Mouse (Mus musculus): Measurements from ENCODE around the gene Gm10775.

The Gm10775 gene

GRCm38 (mm10) chr13:65259239-65259638 is at the start of gene Gm10775:
Gm10775 (plus strand) TSS chr13:65259539.
- DNase-seq: no peak

DNA sequence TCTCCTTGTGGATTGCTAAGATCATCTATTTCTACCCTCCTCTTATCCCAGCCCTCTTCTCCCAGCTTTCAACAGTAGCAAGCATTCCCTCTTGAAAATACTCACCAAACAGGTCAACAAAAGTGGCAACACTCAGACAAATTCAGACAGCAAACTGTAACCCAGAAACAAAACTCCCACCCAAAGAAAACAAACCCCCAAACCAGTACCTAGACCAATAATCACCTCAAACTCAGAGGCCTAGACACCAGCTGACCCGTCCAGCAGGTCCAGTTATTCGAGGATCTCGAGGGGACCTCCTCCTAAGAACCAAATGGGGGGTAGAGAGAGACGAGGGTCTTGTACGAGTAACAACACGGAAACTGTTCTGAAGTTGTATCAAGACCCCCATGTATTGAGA is 33.4 kb upstream of the Gm10775 start:
- DNase-seq: no peak

- no peak for DNase-seq
Measured at GRCm38 (mm10) chr13:65226657-65227056, 32.7 kb upstream of the Gm10775 start.

GRCm38 (mm10) chr13:65237211-65237610 is 22.1 kb upstream of the Gm10775 start:
- DNase-seq: no peak

DNA sequence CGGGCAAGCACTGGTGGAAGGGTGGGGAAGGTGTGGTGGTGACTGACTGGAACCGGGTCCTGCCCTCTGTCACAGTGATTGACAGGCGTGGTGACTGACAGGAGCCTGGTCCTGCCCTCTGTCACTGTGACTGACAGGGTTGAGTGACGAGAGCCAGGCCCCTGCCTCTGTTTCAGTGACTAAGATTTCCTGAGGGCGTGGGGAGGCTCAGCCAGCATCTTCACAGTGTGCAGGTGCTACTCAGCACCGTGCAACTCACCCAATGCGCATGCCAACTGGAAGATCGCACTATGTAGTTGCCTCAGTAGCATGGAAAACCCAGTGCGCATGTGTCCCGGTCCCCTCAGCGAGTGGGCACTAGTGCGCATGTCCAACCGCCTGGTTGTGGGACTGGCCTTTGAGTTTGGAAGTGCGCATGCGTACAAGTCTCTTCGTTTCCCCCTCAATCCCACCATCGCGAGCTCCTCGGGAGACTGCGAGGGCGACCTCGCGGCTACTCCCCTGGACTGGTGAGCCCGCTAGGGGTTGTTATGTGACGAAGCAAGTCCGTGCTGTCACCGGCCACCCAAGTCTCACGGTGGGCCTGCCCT is 18.7 kb upstream of the Gm10775 start:
- DNase-seq: peak; percentile 96

DNA sequence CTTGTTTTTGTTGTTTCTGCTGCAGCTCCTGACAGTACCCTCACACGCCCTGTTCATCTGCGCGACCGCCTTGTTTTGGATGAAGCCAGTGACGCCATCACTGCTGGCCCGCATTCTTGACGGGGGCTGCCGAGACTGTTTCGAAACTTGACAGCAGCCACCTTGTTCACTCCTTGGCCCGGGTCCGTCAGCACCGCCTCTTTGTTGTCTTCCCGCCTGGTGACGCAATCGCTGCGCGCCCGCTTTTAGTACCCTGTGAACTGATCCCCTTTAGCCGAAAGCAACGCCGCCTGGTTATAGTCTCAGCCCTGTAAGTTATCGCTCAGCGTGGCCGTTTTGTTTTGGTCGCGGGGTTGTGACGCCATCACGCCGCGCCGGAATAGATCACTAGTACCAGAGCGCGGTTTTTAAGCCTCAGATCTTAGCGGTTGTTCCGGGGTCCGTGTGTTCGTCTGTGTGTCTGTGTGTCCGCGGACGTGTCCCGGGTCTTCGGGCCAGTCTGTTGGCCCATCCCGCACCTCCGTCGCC is 18.2 kb upstream of the Gm10775 start:
- peak; percentile 97 for DNase-seq

DNA sequence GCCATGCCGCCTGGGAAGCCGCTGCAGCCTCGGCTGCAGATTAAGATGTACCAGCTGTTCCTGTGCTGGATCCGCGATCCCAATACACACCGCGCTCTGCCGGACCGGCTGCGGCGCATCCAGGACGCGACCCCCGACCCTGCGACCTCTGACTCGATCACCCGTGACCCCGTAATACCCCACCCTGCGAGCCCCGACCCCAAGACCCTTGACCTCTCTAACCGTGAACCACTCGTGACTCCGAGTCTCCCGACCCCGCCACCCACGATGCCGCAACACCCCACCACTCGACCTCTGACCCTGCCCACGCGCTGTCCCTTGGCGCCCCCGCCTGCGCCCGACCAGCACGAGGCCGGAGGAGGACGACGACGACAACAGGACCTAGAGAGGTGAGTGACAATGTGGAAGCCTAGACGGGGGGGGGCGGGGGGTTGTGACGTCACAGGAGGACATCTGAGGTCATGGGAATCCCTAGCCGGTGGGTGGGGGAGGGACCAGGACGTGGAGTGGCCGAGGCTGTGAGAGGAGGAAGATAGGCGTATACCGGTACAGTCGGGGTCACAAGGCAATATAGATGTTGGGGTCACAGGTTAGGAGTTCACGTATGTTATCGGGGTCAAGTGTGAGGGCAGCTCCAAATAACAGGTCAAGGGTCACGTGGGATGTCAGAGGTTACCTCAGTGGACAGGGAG is 17.6 kb upstream of the Gm10775 start:
- DNase-seq: no peak

- DNase-seq: no peak
Measured at GRCm38 (mm10) chr13:65242319-65242787, 17.0 kb upstream of the Gm10775 start.

GRCm38 (mm10) chr13:65243273-65243672 is 16.1 kb upstream of the Gm10775 start:
- DNase-seq: no peak

GRCm38 (mm10) chr13:65258175-65258954 is 974 bp upstream of the Gm10775 start:
- DNase-seq: peak; percentile 36

DNA sequence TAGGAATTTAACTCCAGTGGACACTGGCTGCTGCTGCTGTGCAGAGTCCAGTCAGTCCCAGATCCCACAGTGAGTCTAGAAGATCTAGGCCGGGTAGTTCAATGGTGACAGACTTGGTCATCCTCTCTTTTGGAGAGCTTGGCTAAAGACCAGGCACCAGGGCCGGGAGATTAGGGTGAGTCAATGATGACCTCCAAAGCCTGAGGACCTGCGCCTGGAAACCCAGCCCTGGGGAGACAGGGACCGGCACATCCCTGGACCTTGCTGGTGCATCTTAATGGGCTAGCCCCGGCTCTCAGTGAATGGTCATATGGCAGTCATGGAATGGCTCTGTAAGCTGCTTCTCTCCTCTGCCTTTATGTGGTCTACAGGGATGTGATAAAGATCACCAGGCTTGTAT is 2.7 kb downstream of the Gm10775 start:
- DNase-seq: no peak

DNA sequence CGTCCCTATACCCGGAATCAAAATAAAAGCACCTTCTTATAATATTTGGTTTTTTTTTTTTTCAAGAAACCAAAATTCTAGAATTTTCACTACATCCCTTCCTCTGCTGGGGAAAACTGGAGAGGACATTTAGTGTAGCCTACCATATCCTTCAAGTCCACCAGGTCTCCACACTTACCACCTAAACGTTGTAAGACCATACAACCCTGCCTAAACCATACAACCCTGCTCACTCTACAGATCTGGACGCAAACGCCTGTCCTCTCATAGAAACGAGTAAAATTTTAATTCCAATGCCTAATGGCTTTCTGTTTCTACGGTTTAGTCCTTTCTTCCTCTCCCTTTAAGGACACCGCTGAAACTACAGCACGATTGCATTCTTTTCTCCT is 18.6 kb downstream of the Gm10775 start:
- DNase-seq: no peak

GRCm38 (mm10) chr13:65278383-65279341 is 19.3 kb downstream of the Gm10775 start, which contains the start of gene Zfp369:
Zfp369 (plus strand) TSS chr13:65278814.
- DNase-seq: peak; percentile 95

DNA sequence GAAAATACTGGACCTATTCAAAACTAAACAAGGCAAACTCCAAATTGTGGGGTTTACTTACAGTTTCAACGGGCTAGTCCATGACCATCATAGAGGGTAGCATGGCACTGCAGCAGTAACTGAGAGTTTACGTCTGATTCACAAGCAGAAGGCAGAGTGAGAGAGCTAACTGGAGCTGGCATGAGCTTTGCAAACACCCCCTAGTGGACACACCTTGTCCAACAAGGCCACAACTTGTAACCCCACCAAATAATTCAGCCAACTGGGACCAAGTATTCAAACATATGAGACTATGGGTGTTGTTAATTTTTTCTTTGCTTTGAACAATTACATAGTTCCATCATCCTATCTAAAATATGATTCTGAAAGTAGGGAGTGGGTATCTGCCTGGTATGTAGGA is 27.4 kb downstream of the Gm10775 start:
- no peak for DNase-seq

DNA sequence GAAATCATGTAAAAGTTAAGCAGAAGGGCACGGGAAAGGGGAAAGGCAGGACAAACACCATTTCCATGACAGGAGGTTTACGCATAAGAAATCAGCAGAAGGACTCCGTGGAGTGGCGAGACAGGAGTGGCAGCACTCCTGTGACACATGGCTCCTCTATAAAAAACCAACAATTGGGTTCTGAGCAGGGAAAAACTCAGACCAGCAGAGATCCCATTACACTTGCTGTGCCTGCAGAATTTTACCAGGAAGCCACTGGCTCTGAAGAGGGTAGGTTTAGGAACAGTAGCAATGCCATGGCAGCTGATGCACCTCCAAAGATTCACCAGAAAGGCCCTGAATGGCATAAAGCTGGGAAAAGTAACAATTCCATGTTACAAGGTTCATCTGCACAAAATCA is 37.0 kb downstream of the Gm10775 start:
- no peak for DNase-seq

Data from kidney, postnatal 14 days (tissue).